Mouse (Mus musculus): ENCODE data around the gene Hoxa6.

DNA sequence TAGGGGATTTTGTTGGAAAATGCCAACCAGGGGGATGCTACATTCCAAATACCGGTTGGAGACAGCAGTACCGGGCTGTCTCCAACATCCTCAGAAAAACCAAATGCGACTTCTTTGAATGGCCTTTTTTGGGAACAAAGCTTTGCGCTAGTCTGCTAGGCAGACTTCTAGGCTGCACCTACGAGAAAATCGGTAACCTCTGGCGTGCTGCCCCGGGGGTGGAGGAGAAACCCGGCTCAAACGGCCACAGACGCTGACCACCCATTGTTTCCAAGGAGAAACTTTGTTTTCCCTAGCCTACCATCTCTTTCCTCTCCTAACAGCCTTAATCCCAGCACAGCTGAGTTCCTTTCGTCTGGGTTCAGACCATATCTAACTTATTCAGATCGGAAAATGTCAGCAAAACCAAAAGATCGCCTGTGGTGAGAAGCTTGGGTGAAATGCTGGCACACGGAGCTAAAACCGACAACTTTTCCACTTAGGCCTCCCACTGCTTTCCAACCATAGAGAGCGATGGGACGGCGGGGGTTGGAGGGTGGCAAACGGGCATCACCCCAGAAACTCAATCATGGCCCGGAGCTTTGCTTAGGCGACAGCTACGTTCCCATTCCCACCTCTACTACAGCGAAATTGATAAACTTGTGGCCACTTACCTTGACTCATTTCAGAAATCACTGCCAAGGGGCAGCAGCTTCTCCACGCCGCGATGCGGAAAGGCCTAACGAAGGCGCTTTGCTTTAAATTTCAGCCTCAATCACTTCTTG lies 31.3 kb upstream of the Hoxa6 start:
- no peak for TF ChIP-seq CTCF (IDR thresholded peaks at IDR 0.05)
- no peak for TF ChIP-seq EP300 (IDR thresholded peaks at IDR 0.05)
